Mouse (Mus musculus) neural tube, embryonic 15.5 days (tissue): Measurements from ENCODE around the gene Trpv5. TPM values are rescaled to one million over a fixed set of nuclear protein-coding genes. Genes with fewer than 3 reads are reported as not detected.

Source experiments
- ATAC-seq: fragments of 200-750 bp; cut with Nextera tagmentation; 2 replicates; pipeline ENCODE4 v1.8.0; 2017; ENCODE audit warnings: mild to moderate bottlenecking, moderate TSS enrichment, moderate library complexity; ENCODE audit not compliant: low FRiP score
- H3K27ac ChIP-seq: fragments of 300-500 bp; sonication (generic); replicated peaks from 2 replicates; pipeline ENCODE4 v1.5.1; 2015; ENCODE audit warnings: mild to moderate bottlenecking, inconsistent platforms
- H3K27me3 ChIP-seq: fragments of 300-500 bp; sonication (generic); replicated peaks from 2 replicates; pipeline ENCODE4 v1.6.1; 2015; ENCODE audit warnings: inconsistent platforms
- H3K36me3 ChIP-seq: fragments of 300-500 bp; sonication (generic); 2 replicates; pipeline ENCODE4 v1.6.1; 2015; ENCODE audit warnings: inconsistent platforms
- H3K4me1 ChIP-seq: fragments of 300-500 bp; sonication (generic); 2 replicates; pipeline ENCODE4 v1.6.1; 2015; ENCODE audit warnings: inconsistent platforms
- H3K4me2 ChIP-seq: fragments of 300-500 bp; sonication (generic); 2 replicates; pipeline ENCODE4 v1.6.1; 2015; ENCODE audit warnings: inconsistent platforms, mild to moderate bottlenecking, moderate library complexity
- H3K4me3 ChIP-seq: fragments of 300-500 bp; sonication (generic); replicated peaks from 2 replicates; pipeline ENCODE4 v1.5.1; 2015; ENCODE audit warnings: mild to moderate bottlenecking, inconsistent platforms
- H3K9ac ChIP-seq: fragments of 300-500 bp; sonication (generic); replicated peaks from 2 replicates; pipeline ENCODE4 v1.6.1; 2015; ENCODE audit warnings: mild to moderate bottlenecking, inconsistent platforms
- H3K9me3 ChIP-seq: fragments of 300-500 bp; sonication (generic); replicated peaks from 2 replicates; pipeline ENCODE4 v1.6.1; 2016; ENCODE audit warnings: inconsistent platforms
- WGBS: fragments of 180-500 bp; shearing (Covaris S2); methylation state at CpG from one replicate; pipeline ENCODE4 v1.1.7; 2015; ENCODE audit warnings: mixed read lengths; 5-methylcytosine and 5-hydroxymethylcytosine counted together
- polyA plus RNA-seq: library from polyadenylated mRNA; unstranded; fragments of >200 nt; fragmentation: Nextera tagmentation; extraction: Ambion mirVana; gene quantifications from 2 replicates; pipeline ENCODE4 v1.2.1, GENCODE M21; 2015

The Trpv5 gene
- polyA plus RNA-seq, 1 experiment from 2014 or later, result not detected

- WGBS, result 55% methylated on average over 3 of the region's 3 CpGs
- no peaks in the 10 kb centered on the region for H3K36me3 ChIP-seq
- H3K4me3 ChIP-seq, result no peak overlapping the region
- H3K4me2 ChIP-seq, result no peak overlapping the region
- no peak overlapping the region for H3K9ac ChIP-seq
- no peak overlapping the region for H3K27ac ChIP-seq
- no peaks in the 10 kb centered on the region for H3K4me1 ChIP-seq
- H3K9me3 ChIP-seq, result no peaks in the 10 kb centered on the region
- ATAC-seq, result no peak
- no peaks in the 10 kb centered on the region for H3K27me3 ChIP-seq
These were observed 40.1 kb downstream of the Trpv5 start for GRCm38 (mm10) chr6:41640449-41640848.

DNA sequence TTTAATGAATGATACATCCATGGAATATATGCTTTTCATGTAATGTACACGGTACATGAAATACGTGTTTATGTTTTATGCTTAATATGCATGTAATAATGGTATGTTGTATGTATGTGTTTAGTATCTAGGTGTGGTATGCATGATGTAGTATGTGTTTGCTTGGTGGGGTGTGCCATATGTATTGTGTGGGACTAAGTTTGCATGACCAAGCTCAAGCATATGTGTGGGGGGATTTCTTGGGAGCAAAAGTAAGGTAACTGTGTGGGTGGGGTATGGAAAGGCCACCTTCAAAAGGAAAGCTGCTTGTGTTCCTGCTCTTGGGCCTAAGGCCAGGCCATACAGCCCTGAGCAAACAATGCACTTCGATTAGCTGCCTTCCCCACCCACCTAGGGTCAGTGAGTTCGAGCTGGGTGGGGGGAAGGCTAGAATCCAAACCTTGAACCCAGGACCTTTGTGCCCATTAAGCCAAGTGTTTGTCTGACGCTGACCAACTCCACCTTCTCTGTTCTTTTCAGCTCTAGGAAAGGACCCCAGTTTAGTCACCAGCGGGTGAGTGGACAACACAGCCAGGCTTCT, 42.6 kb downstream of the Trpv5 start:
- Histone ChIP-seq H3K27ac (no peak overlapping the region), H3K4me1 (no peaks in the 10 kb centered on the region), H3K4me3 (no peak overlapping the region), H3K4me2 (no peak overlapping the region), H3K9me3 (no peaks in the 10 kb centered on the region), H3K9ac (no peak overlapping the region), H3K36me3 (no peaks in the 10 kb centered on the region), H3K27me3 (no peaks in the 10 kb centered on the region)
- 82% methylated on average over 6 of the region's 6 CpGs for WGBS
- ATAC-seq, result no peak

DNA sequence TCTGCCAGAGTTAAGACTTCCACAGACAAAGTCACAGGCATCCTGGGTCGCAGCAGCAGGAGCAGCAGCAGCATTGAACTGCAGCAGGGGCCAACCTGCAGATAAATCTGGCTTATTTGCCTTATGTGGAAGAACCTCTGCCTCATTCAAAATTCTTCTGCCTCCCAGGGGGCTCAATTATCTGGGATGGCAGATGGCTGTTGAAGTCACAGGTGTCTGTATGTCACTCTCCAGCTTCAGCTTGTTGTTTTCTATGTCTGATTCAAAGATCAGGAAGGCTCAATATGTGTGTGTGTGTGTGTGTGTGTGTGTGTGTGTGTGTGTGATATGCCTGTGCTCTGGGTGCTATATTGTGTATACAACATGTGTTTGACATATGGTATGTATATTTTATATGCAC, 43.2 kb downstream of the Trpv5 start:
- no peak for ATAC-seq
- H3K9me3 ChIP-seq, result no peaks in the 10 kb centered on the region
- no peak overlapping the region for H3K4me3 ChIP-seq
- no peaks in the 10 kb centered on the region for H3K4me1 ChIP-seq
- no peak overlapping the region for H3K4me2 ChIP-seq
- no peaks in the 10 kb centered on the region for H3K36me3 ChIP-seq
- no peak overlapping the region for H3K9ac ChIP-seq
- no peak overlapping the region for H3K27ac ChIP-seq
- no peaks in the 10 kb centered on the region for H3K27me3 ChIP-seq
- WGBS, result 26% methylated on average over 1 of the region's 1 CpGs

GRCm38 (mm10) chr6:41636178-41636577, 44.4 kb downstream of the Trpv5 start, which contains the start of gene Trpv6:
TSS of gene Trpv6 (minus strand) at chr6:41636405.
- WGBS, result 26% methylated on average over 5 of the region's 5 CpGs
- no peak for ATAC-seq

GRCm38 (mm10) chr6:41635211-41635610, 45.4 kb downstream of the Trpv5 start:
- Histone ChIP-seq H3K4me3 (no peak overlapping the region), H3K4me2 (no peak overlapping the region), H3K4me1 (no peaks in the 10 kb centered on the region), H3K27ac (no peak overlapping the region), H3K36me3 (no peaks in the 10 kb centered on the region), H3K27me3 (no peaks in the 10 kb centered on the region), H3K9ac (no peak overlapping the region), H3K9me3 (no peaks in the 10 kb centered on the region)
- no peak for ATAC-seq
- 47% methylated on average over 1 of the region's 1 CpGs for WGBS

More at GRCm38 (mm10) chr6:41636178-41636577, 44.4 kb downstream of the Trpv5 start, which contains the start of gene Trpv6:
- Histone ChIP-seq H3K4me1 (no peaks in the 10 kb centered on the region), H3K4me2 (no peak within 1 kb of the TSS), H3K9me3 (no peaks in the 10 kb centered on the region), H3K27me3 (no peaks in the 10 kb centered on the region), H3K27ac (no peak within 1 kb of the TSS), H3K4me3 (no peak within 1 kb of the TSS), H3K36me3 (no peaks in the 10 kb centered on the region), H3K9ac (no peak within 1 kb of the TSS)

DNA sequence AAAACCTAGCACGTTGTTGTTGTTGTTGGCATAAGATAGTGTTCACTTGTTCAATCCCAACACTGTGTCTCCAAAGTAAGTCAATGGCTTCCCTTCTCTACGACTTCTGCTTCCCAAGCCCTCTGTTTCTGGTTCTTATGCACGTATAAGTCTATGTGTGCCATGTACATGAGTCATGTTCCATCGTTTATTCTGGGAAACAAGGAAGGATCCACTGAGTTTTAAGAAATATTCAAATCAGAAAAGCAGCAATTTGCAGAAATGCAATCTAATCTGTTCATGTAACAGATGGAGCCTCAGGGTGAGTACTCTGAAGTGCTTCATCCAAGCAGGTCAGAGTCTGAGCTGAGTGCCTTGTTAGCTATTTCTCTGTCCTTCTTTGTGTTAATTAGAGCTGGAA, 49.0 kb downstream of the Trpv5 start:
- Histone ChIP-seq H3K27me3 (no peaks in the 10 kb centered on the region), H3K36me3 (no peaks in the 10 kb centered on the region), H3K9ac (no peak overlapping the region), H3K27ac (no peak overlapping the region), H3K4me2 (no peak overlapping the region), H3K4me1 (no peaks in the 10 kb centered on the region), H3K9me3 (no peaks in the 10 kb centered on the region), H3K4me3 (no peak overlapping the region)
- 85% methylated on average over 4 of the region's 4 CpGs for WGBS
- no peak for ATAC-seq

GRCm38 (mm10) chr6:41630791-41631190, 49.8 kb downstream of the Trpv5 start:
- Histone ChIP-seq H3K4me3 (no peak overlapping the region), H3K9me3 (no peaks in the 10 kb centered on the region), H3K4me1 (no peaks in the 10 kb centered on the region), H3K9ac (no peak overlapping the region), H3K4me2 (no peak overlapping the region), H3K27ac (no peak overlapping the region), H3K36me3 (no peaks in the 10 kb centered on the region), H3K27me3 (no peaks in the 10 kb centered on the region)
- no peak for ATAC-seq
- WGBS, result 74% methylated on average over 2 of the region's 2 CpGs

- H3K4me2 ChIP-seq, result no peak overlapping the region
- no peaks in the 10 kb centered on the region for H3K4me1 ChIP-seq
- H3K4me3 ChIP-seq, result no peak overlapping the region
- no peaks in the 10 kb centered on the region for H3K27me3 ChIP-seq
- WGBS, result 84% methylated on average over 1 of the region's 1 CpGs
- H3K27ac ChIP-seq, result no peak overlapping the region
- ATAC-seq, result no peak
- H3K36me3 ChIP-seq, result no peaks in the 10 kb centered on the region
- no peak overlapping the region for H3K9ac ChIP-seq
- H3K9me3 ChIP-seq, result no peaks in the 10 kb centered on the region
These were observed 52.4 kb downstream of the Trpv5 start for GRCm38 (mm10) chr6:41628180-41628579.

- Histone ChIP-seq H3K27me3 (no peaks in the 10 kb centered on the region), H3K4me3 (no peak overlapping the region), H3K9ac (no peak overlapping the region), H3K27ac (no peak overlapping the region), H3K9me3 (no peaks in the 10 kb centered on the region), H3K4me2 (no peak overlapping the region), H3K4me1 (no peaks in the 10 kb centered on the region), H3K36me3 (peaks cover 27% of the 10 kb centered on the region)
- ATAC-seq, result no peak
- 67% methylated on average over 9 of the region's 9 CpGs for WGBS
These were observed 57.9 kb downstream of the Trpv5 start for GRCm38 (mm10) chr6:41622661-41623060.

DNA sequence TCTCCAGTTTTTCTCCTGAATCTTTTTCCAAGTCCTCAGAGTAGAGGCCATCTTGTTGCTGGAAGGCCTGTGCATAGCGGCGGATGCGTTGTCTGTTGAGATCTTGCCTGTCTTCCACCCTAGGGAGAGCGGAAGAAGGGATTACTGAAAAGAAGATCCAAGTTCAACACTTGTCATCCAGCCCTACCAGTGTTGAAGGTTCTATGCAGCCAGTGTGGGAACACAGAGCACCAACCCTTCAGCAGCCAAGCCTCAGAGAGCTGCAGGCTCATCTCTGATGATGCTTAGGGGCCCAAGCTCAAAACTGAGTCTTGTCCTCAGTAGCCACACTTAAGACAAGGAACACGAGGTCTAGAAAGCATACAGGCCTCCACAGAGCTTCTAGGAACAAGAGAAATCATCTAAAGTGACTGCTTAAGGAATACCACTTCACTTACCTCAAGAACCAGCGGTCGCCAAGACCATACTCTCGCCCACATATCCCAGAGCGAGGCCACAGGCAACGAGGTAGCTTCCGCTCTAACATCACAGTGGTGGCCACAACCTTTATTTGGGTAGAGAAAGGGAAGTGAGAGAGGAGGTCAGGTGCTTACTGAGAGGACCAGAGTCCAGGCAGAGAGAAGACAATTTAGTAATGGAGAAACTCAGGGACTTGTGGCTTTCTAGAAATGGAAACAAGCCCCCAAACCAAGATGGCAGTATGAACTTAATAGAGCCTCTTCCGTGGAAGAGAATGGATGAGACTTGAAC, 59.2 kb downstream of the Trpv5 start:
- no peaks in the 10 kb centered on the region for H3K9me3 ChIP-seq

GRCm38 (mm10) chr6:41620173-41620798, 60.3 kb downstream of the Trpv5 start:
- WGBS, result 91% methylated on average over 9 of the region's 9 CpGs
- Histone ChIP-seq H3K36me3 (peaks cover 45% of the 10 kb centered on the region), H3K4me2 (no peak overlapping the region), H3K4me3 (no peak overlapping the region), H3K27me3 (no peaks in the 10 kb centered on the region), H3K9ac (no peak overlapping the region), H3K9me3 (no peaks in the 10 kb centered on the region), H3K27ac (no peak overlapping the region), H3K4me1 (no peaks in the 10 kb centered on the region)
- ATAC-seq, result no peak

More for the DNA sequence above, 59.2 kb downstream of the Trpv5 start:
- H3K4me3 ChIP-seq, result no peak overlapping the region
- ATAC-seq, result no peak
- H3K4me2 ChIP-seq, result no peak overlapping the region
- no peaks in the 10 kb centered on the region for H3K27me3 ChIP-seq
- WGBS, result 93% methylated on average over 12 of the region's 12 CpGs
- H3K9ac ChIP-seq, result no peak overlapping the region
- no peaks in the 10 kb centered on the region for H3K4me1 ChIP-seq
- H3K36me3 ChIP-seq, result peaks cover 37% of the 10 kb centered on the region
- no peak overlapping the region for H3K27ac ChIP-seq

DNA sequence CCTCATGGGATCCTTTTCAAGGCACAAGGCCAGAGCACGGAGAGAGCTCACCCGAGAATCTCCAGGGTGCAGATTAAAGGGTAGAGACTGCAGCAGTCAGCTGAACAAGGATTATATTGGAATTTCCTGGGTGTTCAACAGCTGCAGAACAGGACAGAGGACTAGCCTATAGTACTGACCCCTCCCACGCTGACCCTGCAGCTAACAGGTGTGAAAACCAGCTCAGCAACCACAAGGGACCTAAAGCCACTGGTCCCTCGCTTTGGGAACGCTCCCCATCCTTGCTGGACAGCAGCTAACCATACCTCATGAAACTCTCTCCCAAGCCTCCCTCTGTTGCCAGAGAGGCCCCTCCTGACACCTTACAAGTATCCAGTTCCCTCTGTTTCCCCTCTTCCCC, 72.9 kb downstream of the Trpv5 start:
- H3K4me3 ChIP-seq, result 0 out of 2 replicates have a peak overlapping the region, but pooled peaks have one; percentile 6
- H3K4me2 ChIP-seq, result peak overlapping the region; percentile 99
- H3K27me3 ChIP-seq, result no peaks in the 10 kb centered on the region
- ATAC-seq, result no peak
- H3K9me3 ChIP-seq, result no peaks in the 10 kb centered on the region
- H3K4me1 ChIP-seq, result peaks cover 37% of the 10 kb centered on the region
- H3K36me3 ChIP-seq, result no peaks in the 10 kb centered on the region
- 73% methylated on average over 5 of the region's 5 CpGs for WGBS
- H3K9ac ChIP-seq, result no peak overlapping the region; the same call in 1 of the 2 replicates
- no peak overlapping the region for H3K27ac ChIP-seq
